Mouse (Mus musculus): Measurements from ENCODE around the gene Dusp3.
A peak's percentile ranks its signal among the peaks of the same experiment; 100 is the strongest.

Dusp3 gene

GRCm38 (mm10) chr11:101976949-101977348 is 9.9 kb downstream of the Dusp3 start:
- no peak for DNase-seq (ENCODE audit: low read depth, low spot score)

GRCm38 (mm10) chr11:101974923-101975322 is 11.9 kb downstream of the Dusp3 start:
- no peak for DNase-seq (ENCODE audit: low read depth, low spot score)

- no peak for DNase-seq (ENCODE audit: low read depth, low spot score)
These were observed 12.6 kb downstream of the Dusp3 start for GRCm38 (mm10) chr11:101974181-101974580.

GRCm38 (mm10) chr11:101973496-101973895 is 13.3 kb downstream of the Dusp3 start:
- DNase-seq (ENCODE audit: low read depth, low spot score): no peak

- DNase-seq (ENCODE audit: low read depth, low spot score): no peak
These were observed 14.2 kb downstream of the Dusp3 start for GRCm38 (mm10) chr11:101972651-101973050.

- no peak for DNase-seq (ENCODE audit: low read depth, low spot score)
These were observed 14.7 kb downstream of the Dusp3 start for GRCm38 (mm10) chr11:101972097-101972496.

- no peak for DNase-seq (ENCODE audit: low read depth, low spot score)
These were observed 15.4 kb downstream of the Dusp3 start for GRCm38 (mm10) chr11:101971410-101971809.

GRCm38 (mm10) chr11:101969835-101970234 is 17.0 kb downstream of the Dusp3 start:
- DNase-seq (ENCODE audit: low read depth, low spot score): no peak

GRCm38 (mm10) chr11:101968791-101969190 is 18.0 kb downstream of the Dusp3 start:
- DNase-seq (ENCODE audit: low read depth, low spot score): peak; percentile 82

- no peak for DNase-seq (ENCODE audit: low read depth, low spot score)
These were observed 18.5 kb downstream of the Dusp3 start for GRCm38 (mm10) chr11:101968311-101968710.

GRCm38 (mm10) chr11:101966965-101967614 is 19.7 kb downstream of the Dusp3 start, which contains the start of gene Sost:
Sost (minus strand) TSS chr11:101967015.
- no peak for DNase-seq (ENCODE audit: low read depth, low spot score)

GRCm38 (mm10) chr11:101965553-101965952 is 21.3 kb downstream of the Dusp3 start:
- DNase-seq (ENCODE audit: low read depth, low spot score): no peak

- no peak for DNase-seq (ENCODE audit: low read depth, low spot score)
These were observed 22.2 kb downstream of the Dusp3 start for GRCm38 (mm10) chr11:101964647-101965046.

- no peak for DNase-seq (ENCODE audit: low read depth, low spot score)
These were observed 23.1 kb downstream of the Dusp3 start for GRCm38 (mm10) chr11:101963473-101964291.

- DNase-seq (ENCODE audit: low read depth, low spot score): no peak
These were observed 23.8 kb downstream of the Dusp3 start for GRCm38 (mm10) chr11:101963043-101963442.

GRCm38 (mm10) chr11:101957476-101957875 is 29.3 kb downstream of the Dusp3 start:
- DNase-seq (ENCODE audit: low read depth, low spot score): no peak

- no peak for DNase-seq (ENCODE audit: low read depth, low spot score)
These were observed 33.4 kb downstream of the Dusp3 start for GRCm38 (mm10) chr11:101953441-101953840.

- no peak for DNase-seq (ENCODE audit: low read depth, low spot score)
These were observed 34.1 kb downstream of the Dusp3 start for GRCm38 (mm10) chr11:101952541-101953341.

GRCm38 (mm10) chr11:101950021-101950420 is 36.8 kb downstream of the Dusp3 start:
- DNase-seq (ENCODE audit: low read depth, low spot score): no peak

GRCm38 (mm10) chr11:101946525-101946924 is 40.3 kb downstream of the Dusp3 start:
- DNase-seq (ENCODE audit: low read depth, low spot score): no peak

GRCm38 (mm10) chr11:101943055-101943454 is 43.8 kb downstream of the Dusp3 start:
- DNase-seq (ENCODE audit: low read depth, low spot score): no peak

GRCm38 (mm10) chr11:101937108-101937507 is 49.7 kb downstream of the Dusp3 start:
- DNase-seq (ENCODE audit: low read depth, low spot score): no peak

Measured in skeletal muscle tissue, adult 2 months (tissue).